Mouse (Mus musculus): ENCODE measurements around the gene Polr2b. TPM values are rescaled to one million over a fixed set of nuclear protein-coding genes. Genes with fewer than 3 reads are reported as not detected.
A peak's percentile ranks its signal among the peaks of the same experiment; 100 is the strongest.

The Polr2b gene
- total and polyA plus RNA-seq, 3 experiments: 3.7 to 179 (median 148) TPM

GRCm38 (mm10) chr5:77287901-77288300 is 22.0 kb upstream of the Polr2b start:
- peaks cover 5% of the 10 kb centered on the region for H3K4me1 ChIP-seq (ENCODE audit: insufficient read depth, low read depth, low read length)
- no peaks in the 10 kb centered on the region for H3K27me3 ChIP-seq (ENCODE audit: insufficient read depth, low read length)
- no peak for DNase-seq (ENCODE audit: low spot score)
- peaks cover 73% of the 10 kb centered on the region for H3K36me3 ChIP-seq (replicated peaks)
- no peak for ATAC-seq (ENCODE audit: extremely low read depth, insufficient number of reproducible peaks, low FRiP score, poor library complexity, severe bottlenecking)
- TF ChIP-seq CTCF (IDR thresholded peaks at IDR 0.05; ENCODE audit: low read depth, low read length): no peak
- TF ChIP-seq GATA1 (IDR thresholded peaks at IDR 0.05; ENCODE audit: borderline replicate concordance, low read length): no peak
- TF ChIP-seq TAL1 (conservative IDR thresholded peaks at IDR 0.05; ENCODE audit: low read depth, low read length): no peak
- no peak for TF ChIP-seq POLR2AphosphoS5 (IDR thresholded peaks at IDR 0.05; ENCODE audit: insufficient replicate concordance, low read depth, low read length)
- TF ChIP-seq GATA2 (IDR thresholded peaks at IDR 0.05; ENCODE audit: borderline replicate concordance, low read depth, low read length): no peak
- no peaks in the 10 kb centered on the region for H3K9me3 ChIP-seq (replicated peaks)
- no peak overlapping the region for H3K4me3 ChIP-seq (ENCODE audit: low read depth, low read length)

- DNase-seq (ENCODE audit: low spot score): no peak
- no peak overlapping the region for H3K4me3 ChIP-seq (ENCODE audit: low read depth, low read length)
- TF ChIP-seq TAL1 (conservative IDR thresholded peaks at IDR 0.05; ENCODE audit: low read depth, low read length): no peak
- no peak for TF ChIP-seq GATA1 (IDR thresholded peaks at IDR 0.05; ENCODE audit: borderline replicate concordance, low read length)
- no peak for TF ChIP-seq GATA2 (IDR thresholded peaks at IDR 0.05; ENCODE audit: borderline replicate concordance, low read depth, low read length)
- no peaks in the 10 kb centered on the region for H3K27me3 ChIP-seq (ENCODE audit: insufficient read depth, low read length)
- ATAC-seq (ENCODE audit: extremely low read depth, insufficient number of reproducible peaks, low FRiP score, poor library complexity, severe bottlenecking): no peak
- H3K9me3 ChIP-seq (replicated peaks): no peaks in the 10 kb centered on the region
- H3K36me3 ChIP-seq (replicated peaks): peaks cover 81% of the 10 kb centered on the region
- H3K4me1 ChIP-seq (ENCODE audit: insufficient read depth, low read depth, low read length): peaks cover 9% of the 10 kb centered on the region
These were observed 20.3 kb upstream of the Polr2b start for GRCm38 (mm10) chr5:77289686-77290085.

- TF ChIP-seq GATA1 (IDR thresholded peaks at IDR 0.05; ENCODE audit: borderline replicate concordance, low read length): no peak
- TF ChIP-seq GATA2 (IDR thresholded peaks at IDR 0.05; ENCODE audit: borderline replicate concordance, low read depth, low read length): no peak
- no peak for TF ChIP-seq POLR2AphosphoS5 (IDR thresholded peaks at IDR 0.05; ENCODE audit: insufficient replicate concordance, low read depth, low read length)
- TF ChIP-seq CTCF (IDR thresholded peaks at IDR 0.05; ENCODE audit: low read depth, low read length): no peak
- no peak for TF ChIP-seq TAL1 (conservative IDR thresholded peaks at IDR 0.05; ENCODE audit: low read depth, low read length)
These were observed 19.3 kb upstream of the Polr2b start for GRCm38 (mm10) chr5:77290606-77291005.

GRCm38 (mm10) chr5:77292803-77293522 is 17.0 kb upstream of the Polr2b start:
- ATAC-seq (ENCODE audit: extremely low read depth, insufficient number of reproducible peaks, low FRiP score, poor library complexity, severe bottlenecking) (peak; percentile 57; the same call in 1 of the 2 replicates), DNase-seq (ENCODE audit: low spot score) (peak; percentile 45)
- peaks cover 90% of the 10 kb centered on the region for H3K36me3 ChIP-seq (replicated peaks)
- peaks cover 9% of the 10 kb centered on the region for H3K4me1 ChIP-seq (ENCODE audit: insufficient read depth, low read depth, low read length)
- H3K27me3 ChIP-seq (ENCODE audit: insufficient read depth, low read length): no peaks in the 10 kb centered on the region
- TF ChIP-seq GATA2 (IDR thresholded peaks at IDR 0.05; ENCODE audit: borderline replicate concordance, low read depth, low read length): no peak
- no peak for TF ChIP-seq POLR2AphosphoS5 (IDR thresholded peaks at IDR 0.05; ENCODE audit: insufficient replicate concordance, low read depth, low read length)
- TF ChIP-seq GATA1 (IDR thresholded peaks at IDR 0.05; ENCODE audit: borderline replicate concordance, low read length): no peak
- no peak for TF ChIP-seq CTCF (IDR thresholded peaks at IDR 0.05; ENCODE audit: low read depth, low read length)
- no peak for TF ChIP-seq TAL1 (conservative IDR thresholded peaks at IDR 0.05; ENCODE audit: low read depth, low read length)
- H3K9me3 ChIP-seq (replicated peaks): no peaks in the 10 kb centered on the region
- H3K4me3 ChIP-seq (ENCODE audit: low read depth, low read length): no peak overlapping the region

More at GRCm38 (mm10) chr5:77290606-77291005, 19.3 kb upstream of the Polr2b start:
- no peak overlapping the region for H3K4me3 ChIP-seq (ENCODE audit: low read depth, low read length)
- H3K36me3 ChIP-seq (replicated peaks): peaks cover 89% of the 10 kb centered on the region
- H3K9me3 ChIP-seq (replicated peaks): no peaks in the 10 kb centered on the region
- peaks cover 9% of the 10 kb centered on the region for H3K4me1 ChIP-seq (ENCODE audit: insufficient read depth, low read depth, low read length)
- DNase-seq (ENCODE audit: low spot score): no peak
- no peak for ATAC-seq (ENCODE audit: extremely low read depth, insufficient number of reproducible peaks, low FRiP score, poor library complexity, severe bottlenecking)
- no peaks in the 10 kb centered on the region for H3K27me3 ChIP-seq (ENCODE audit: insufficient read depth, low read length)

GRCm38 (mm10) chr5:77299486-77299885 is 10.5 kb upstream of the Polr2b start:
- H3K4me1 ChIP-seq (ENCODE audit: insufficient read depth, low read depth, low read length): peaks cover 1% of the 10 kb centered on the region; the same call in 1 of the 2 replicates
- no peaks in the 10 kb centered on the region for H3K27me3 ChIP-seq (ENCODE audit: insufficient read depth, low read length)
- ATAC-seq (ENCODE audit: extremely low read depth, insufficient number of reproducible peaks, low FRiP score, poor library complexity, severe bottlenecking) (no peak), DNase-seq (ENCODE audit: low spot score) (no peak)
- no peak overlapping the region for H3K4me3 ChIP-seq (ENCODE audit: low read depth, low read length)
- TF ChIP-seq CTCF (IDR thresholded peaks at IDR 0.05; ENCODE audit: low read depth, low read length) (no peak), GATA1 (IDR thresholded peaks at IDR 0.05; ENCODE audit: borderline replicate concordance, low read length) (no peak), TAL1 (conservative IDR thresholded peaks at IDR 0.05; ENCODE audit: low read depth, low read length) (no peak), POLR2AphosphoS5 (IDR thresholded peaks at IDR 0.05; ENCODE audit: insufficient replicate concordance, low read depth, low read length) (no peak), GATA2 (IDR thresholded peaks at IDR 0.05; ENCODE audit: borderline replicate concordance, low read depth, low read length) (no peak)
- H3K9me3 ChIP-seq (replicated peaks): no peaks in the 10 kb centered on the region
- H3K36me3 ChIP-seq (replicated peaks): peaks cover 84% of the 10 kb centered on the region

DNA sequence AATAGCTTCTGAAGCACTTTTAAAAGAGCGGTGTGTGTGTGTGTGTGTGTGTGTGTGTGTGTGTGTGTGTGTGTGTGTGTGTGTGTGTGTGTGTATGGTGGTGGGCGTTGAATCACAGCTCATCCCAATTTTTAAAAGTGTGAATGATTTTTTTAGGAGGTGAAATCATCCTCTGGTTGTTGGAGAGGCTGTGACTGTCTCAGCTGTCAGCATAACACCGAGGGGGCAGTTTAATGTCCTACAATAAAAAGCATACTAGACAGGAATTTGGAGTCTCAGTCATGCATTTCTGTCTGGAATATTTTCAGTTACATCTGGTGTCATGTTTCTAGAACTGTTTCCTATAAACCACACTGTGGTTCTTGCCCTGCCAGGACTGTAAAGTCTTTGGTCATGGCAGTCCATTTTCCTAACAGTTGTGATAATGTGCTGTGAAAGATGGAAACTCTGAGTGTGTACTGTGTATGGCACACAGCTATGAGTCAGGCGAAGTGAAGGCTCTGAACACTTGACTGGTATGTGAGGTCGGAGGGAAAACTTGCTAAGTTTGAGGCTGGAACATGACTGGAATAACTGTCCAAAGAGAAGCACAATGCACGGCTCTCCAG is 8.5 kb upstream of the Polr2b start:
- TF ChIP-seq GATA2 (IDR thresholded peaks at IDR 0.05; ENCODE audit: borderline replicate concordance, low read depth, low read length) (no peak), GATA1 (IDR thresholded peaks at IDR 0.05; ENCODE audit: borderline replicate concordance, low read length) (no peak), POLR2AphosphoS5 (IDR thresholded peaks at IDR 0.05; ENCODE audit: insufficient replicate concordance, low read depth, low read length) (no peak), CTCF (IDR thresholded peaks at IDR 0.05; ENCODE audit: low read depth, low read length) (no peak), TAL1 (conservative IDR thresholded peaks at IDR 0.05; ENCODE audit: low read depth, low read length) (no peak)
- Histone ChIP-seq H3K27me3 (ENCODE audit: insufficient read depth, low read length) (no peaks in the 10 kb centered on the region), H3K4me3 (ENCODE audit: low read depth, low read length) (no peak overlapping the region), H3K36me3 (replicated peaks) (peaks cover 85% of the 10 kb centered on the region), H3K9me3 (replicated peaks) (no peaks in the 10 kb centered on the region), H3K4me1 (ENCODE audit: insufficient read depth, low read depth, low read length) (peaks cover 3% of the 10 kb centered on the region; the same call in 1 of the 2 replicates)
- ATAC-seq (ENCODE audit: extremely low read depth, insufficient number of reproducible peaks, low FRiP score, poor library complexity, severe bottlenecking) (no peak), DNase-seq (ENCODE audit: low spot score) (no peak)

Data from G1E (cell line).